Mouse (Mus musculus) urinary bladder, postnatal 36 days (tissue): Measurements from ENCODE around the gene Tra2b.
"Not testable (repeated sequence)": the region's sequence is repeated elsewhere in the genome, so short reads cannot be mapped to it uniquely, and the experiment has no call there.

Experiments
- DNase-seq, 2 experiments: peaks; one replicate each; pipeline ENCODE4 v3.0.0; 2022; ENCODE audit warnings: low spot score in 2 of 2, mixed read lengths in 1 of 2

The Tra2b gene

DNA sequence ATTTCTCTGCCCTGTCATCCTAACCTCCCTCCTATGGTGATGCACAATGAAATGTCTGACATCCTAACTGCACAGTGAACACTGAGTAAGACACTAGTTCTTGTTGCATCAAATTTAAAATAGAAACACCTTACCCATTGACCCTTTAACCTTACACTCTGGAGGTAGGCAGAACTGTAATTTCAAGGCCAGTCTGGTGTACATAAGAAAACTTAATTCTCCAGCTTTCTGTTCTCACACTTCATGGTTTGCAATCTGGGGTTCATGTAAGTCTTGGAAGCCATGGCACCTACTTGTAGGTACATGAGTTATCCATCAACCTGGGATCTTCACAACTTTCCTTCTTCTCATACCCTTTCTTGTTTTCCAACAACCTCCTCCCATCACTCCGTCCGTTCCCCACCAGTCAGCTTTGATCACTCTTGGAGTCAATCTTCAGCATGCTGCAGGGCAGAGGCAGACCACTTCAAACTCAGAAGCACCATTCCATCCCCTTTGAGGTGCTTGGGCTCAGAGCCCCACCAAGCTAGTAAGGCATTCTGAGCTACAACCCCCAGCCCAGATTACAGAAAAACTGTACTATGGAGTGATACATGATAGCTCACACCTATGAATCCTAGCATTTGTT is 23.5 kb downstream of the Tra2b start:
- DNase-seq, result no peak

- DNase-seq, result no peak
Observed at GRCm38 (mm10) chr16:22241376-22242238, 24.2 kb downstream of the Tra2b start.

DNA sequence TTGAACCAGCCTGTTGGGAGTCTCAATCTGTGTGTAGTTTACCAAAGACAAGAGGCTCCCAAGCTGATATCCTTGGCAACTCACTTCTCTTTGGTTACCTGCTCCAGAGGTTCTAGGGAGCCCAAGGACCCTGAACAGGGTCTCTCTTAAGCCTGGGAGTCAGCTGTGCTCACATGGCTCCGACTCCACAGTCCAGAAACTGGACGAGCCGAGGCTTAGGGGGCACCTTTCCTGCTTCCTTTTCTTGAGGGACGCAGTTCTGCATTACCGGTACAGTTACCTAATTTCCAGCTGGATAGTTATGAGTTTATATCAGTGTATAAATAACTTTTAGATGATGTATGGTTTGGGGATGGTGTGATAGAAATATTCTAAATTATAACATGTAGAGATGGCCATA is 24.9 kb downstream of the Tra2b start:
- DNase-seq, result no peak

DNA sequence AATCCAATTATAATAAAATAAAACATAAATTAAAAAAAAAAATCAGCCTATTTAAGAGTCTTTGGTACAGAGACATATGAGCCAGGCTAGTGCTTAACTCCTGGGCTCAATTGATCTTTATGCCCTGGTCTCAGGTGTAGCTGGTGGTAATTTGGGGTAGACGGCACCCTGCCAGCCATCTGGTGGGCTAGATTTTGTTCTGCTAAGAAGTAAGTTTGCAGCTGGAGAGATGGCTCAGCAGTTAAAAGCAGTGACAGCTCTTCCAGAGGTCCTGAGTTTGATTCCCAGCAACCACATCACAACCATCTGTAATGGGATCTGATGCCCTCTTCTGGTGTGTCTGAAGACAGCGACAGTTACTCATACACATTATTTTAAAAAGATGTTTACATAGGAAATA is 25.8 kb downstream of the Tra2b start:
- no peak for DNase-seq

- no peak for DNase-seq
Observed at GRCm38 (mm10) chr16:22238928-22239620, 26.7 kb downstream of the Tra2b start.

GRCm38 (mm10) chr16:22238402-22238801 is 27.4 kb downstream of the Tra2b start:
- not testable (repeated sequence) for DNase-seq

DNA sequence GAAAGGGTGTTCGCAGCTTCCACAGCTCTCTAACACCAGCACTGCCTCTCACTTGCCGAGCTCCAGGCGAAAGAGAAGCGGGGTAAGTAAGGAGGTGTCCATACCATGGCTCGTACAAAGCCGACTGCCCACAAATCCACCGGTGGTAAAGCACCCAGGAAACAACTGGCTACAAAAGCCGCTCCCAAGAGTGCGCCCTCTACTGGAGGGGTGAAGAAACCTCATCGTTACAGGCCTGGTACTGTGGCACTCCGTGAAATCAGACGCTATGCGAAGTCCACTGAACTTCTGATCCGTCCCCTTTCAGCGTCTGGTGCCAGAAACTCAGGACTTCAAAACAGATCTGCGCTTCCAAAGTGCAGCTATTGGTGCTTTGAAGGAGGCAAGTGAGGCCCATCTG is 29.0 kb downstream of the Tra2b start:
- no peak for DNase-seq

DNA sequence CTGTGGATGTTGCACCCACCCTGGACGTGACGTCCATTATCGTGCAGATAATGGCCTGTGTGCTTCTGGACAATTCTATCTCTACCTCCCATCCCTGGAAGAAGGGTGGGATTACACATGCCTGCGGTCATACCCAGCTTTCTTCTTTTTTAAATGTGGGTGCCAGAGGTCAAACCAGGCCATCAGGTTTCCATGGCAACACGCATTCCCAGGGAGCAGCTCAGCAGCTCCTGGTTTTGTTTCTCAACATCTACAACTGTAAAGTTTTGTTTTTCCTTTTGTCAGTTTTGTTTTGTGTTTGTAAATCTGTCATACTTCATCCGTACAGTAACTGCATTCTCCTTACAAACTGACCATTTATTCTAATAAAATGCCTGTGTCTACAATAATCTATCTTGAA is 31.3 kb downstream of the Tra2b start:
- no peak for DNase-seq

DNA sequence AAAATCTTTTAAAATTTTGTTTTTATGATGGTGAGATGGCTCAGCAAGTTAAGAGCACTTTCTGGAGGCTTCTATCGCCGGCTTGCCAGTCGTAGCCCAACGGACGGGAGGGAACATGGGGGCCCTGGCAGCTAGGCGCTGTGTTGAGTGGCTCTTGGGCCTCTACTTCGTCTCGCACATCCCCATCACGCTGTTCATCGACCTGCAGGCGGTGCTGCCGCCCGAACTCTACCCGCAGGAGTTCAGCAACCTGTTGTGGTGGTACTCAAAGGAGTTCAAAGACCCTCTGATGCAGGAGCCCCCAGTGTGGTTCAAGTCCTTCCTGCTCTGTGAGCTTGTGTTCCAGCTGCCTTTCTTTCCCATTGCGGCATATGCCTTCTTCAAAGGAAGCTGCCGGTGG is 35.5 kb downstream of the Tra2b start:
- DNase-seq, result not testable (repeated sequence)

- DNase-seq, result no peak
Observed at GRCm38 (mm10) chr16:22203501-22203900, 62.3 kb downstream of the Tra2b start.

DNA sequence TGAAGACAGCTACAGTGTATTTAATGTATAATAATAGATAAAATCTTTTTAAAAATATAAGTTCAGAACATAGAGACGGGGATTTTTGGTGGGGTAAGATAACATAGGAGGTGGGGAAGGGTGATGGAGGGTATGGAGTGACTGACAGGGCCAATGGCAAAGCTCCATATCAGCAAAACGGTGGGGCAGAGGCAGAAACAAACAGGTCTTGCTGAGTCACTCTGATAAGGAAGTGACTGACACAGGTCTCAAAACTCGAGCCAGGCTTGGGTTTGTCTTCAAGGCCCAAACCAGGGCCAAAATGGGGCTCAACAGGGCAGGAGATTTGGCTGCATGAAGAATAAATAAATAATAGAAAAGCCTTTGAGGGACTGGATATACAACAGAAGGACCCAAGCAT is 63.9 kb downstream of the Tra2b start:
- no peak for DNase-seq

GRCm38 (mm10) chr16:22200476-22200875 is 65.3 kb downstream of the Tra2b start:
- no peak for DNase-seq
